Mouse (Mus musculus): ENCODE data around the gene AW011738.

DNA sequence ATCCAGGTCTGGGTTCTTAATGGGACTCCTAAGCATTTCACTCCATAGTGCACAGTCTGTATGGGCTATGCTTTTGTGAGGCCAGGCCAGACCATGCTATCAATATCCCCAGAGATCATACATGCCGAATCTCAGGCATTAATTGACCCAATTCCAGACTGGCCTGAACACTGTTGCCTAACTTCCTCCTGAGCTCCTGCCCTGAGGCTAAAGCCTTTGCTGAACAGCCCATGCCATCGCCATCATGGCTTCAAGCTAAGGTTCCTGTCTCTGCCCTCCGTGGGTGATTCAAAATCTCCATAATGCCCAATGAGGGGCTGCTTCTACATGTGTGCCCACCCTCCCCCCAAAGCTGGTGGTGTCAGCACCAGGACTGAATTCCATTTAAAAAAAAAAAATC, 49.5 kb downstream of the AW011738 start:
- TF ChIP-seq FLI1 (IDR thresholded peaks at IDR 0.05; ENCODE audit: low read length) (no peak), GATA1 (IDR thresholded peaks at IDR 0.05; ENCODE audit: borderline replicate concordance, low read length) (no peak)
